Comparison of ENCODE assay signal across 10 mouse cellular contexts in the genomic region with DNA sequence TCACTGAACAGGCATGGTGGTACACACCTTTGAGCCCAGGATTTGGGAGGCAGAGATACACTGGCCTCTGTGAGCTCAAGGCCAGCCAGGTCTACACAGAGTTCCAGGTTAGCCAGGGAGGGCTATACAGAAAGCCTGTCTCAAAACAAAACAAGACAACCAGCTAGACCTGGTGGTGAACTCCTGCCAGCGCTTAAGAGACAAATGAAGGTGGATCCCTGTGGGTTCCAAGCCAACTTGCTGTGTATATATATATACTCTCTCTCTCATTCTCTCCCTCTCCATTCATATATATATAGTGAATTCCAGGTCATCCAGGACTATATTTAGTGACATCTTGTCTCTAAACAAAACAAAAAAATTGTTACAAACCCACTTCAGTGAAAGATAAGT. TPM values are rescaled to one million over a fixed set of nuclear protein-coding genes. Genes with fewer than 3 reads are reported as not detected.
DNase-seq lines count a peak whose midpoint lies in the region; ATAC-seq and TF ChIP-seq lines count a peak whose summit lies in the region.
"Had no signal": no experiment of that assay in that cellular context is flagged by ENCODE, and none has a peak within 500 bp of the region (broad histone marks: within the 10 kb centered on the region; RNA-seq: fewer than 3 reads in every experiment).

No protein-coding gene starts in this region.

- H3K9ac ChIP-seq in heart, embryonic 15.5 days = peak overlapping the region; percentile 77
- peak overlapping the region; percentile 92; the same call in 1 of the 2 replicates for H3K9ac ChIP-seq in ES-E14 (ENCODE audit: insufficient read depth, low read depth, low read length, poor library complexity, severe bottlenecking)
- H3K9ac ChIP-seq in hindbrain, embryonic 12.5 days = peak overlapping the region; percentile 82
- H3K9ac ChIP-seq in midbrain, embryonic 11.5 days (ENCODE audit: low read length) = peak overlapping the region; percentile 80

- H3K9me3 ChIP-seq in heart, embryonic 15.5 days (replicated peaks) = no peaks in the 10 kb centered on the region
- H3K9me3 ChIP-seq in ES-E14 (ENCODE audit: control insufficient read depth, insufficient read depth, low read depth, low read length) = no peaks in the 10 kb centered on the region
- no peaks in the 10 kb centered on the region for H3K9me3 ChIP-seq in hindbrain, embryonic 12.5 days (replicated peaks)
- H3K9me3 ChIP-seq in midbrain, embryonic 11.5 days (ENCODE audit: control insufficient read depth, low read length) = no peaks in the 10 kb centered on the region

- DNase-seq in heart, adult 9 months (ENCODE audit: low spot score in 2 of 2) = no peak
- DNase-seq in ES-E14 (ENCODE audit: low read depth, low spot score) = no peak
- peak; percentile 81 for DNase-seq in midbrain, embryonic 11.5 days (ENCODE audit: low spot score, missing footprints)
- no peak for DNase-seq in gastrocnemius, postnatal 4 days (ENCODE audit: low spot score in 2 of 2)
- no peak for DNase-seq in frontal cortex, postnatal 25 days (ENCODE audit: low spot score in 2 of 2)
- no peak for DNase-seq in lung, adult 18-20 months
- DNase-seq: gastrocnemius, postnatal 25 days had no signal

- H3K4me3 ChIP-seq in heart, embryonic 15.5 days = peak overlapping the region; percentile 91
- H3K4me3 ChIP-seq in ES-E14 (ENCODE audit: insufficient read depth in 1 of 2, low read depth in 1 of 2, low read length in 2 of 2, poor library complexity in 1 of 2, severe bottlenecking in 1 of 2) = peak overlapping the region; percentile 91 to 97
- H3K4me3 ChIP-seq in hindbrain, embryonic 12.5 days = peak overlapping the region; percentile 82
- peak overlapping the region; percentile 84 for H3K4me3 ChIP-seq in midbrain, embryonic 11.5 days (ENCODE audit: low read depth, low read length)

- H3K4me2 ChIP-seq in heart, embryonic 15.5 days = peak overlapping the region; percentile 74
- peak overlapping the region; percentile 80 for H3K4me2 ChIP-seq in hindbrain, embryonic 12.5 days (replicated peaks)
- H3K4me2 ChIP-seq in midbrain, embryonic 11.5 days = peak overlapping the region; percentile 67

- peaks cover 24% of the 10 kb centered on the region for H3K4me1 ChIP-seq in heart, embryonic 15.5 days (replicated peaks)
- peaks cover 0 to 10% of the 10 kb centered on the region in 2 experiments; a peak in 2 of 4 replicates for H3K4me1 ChIP-seq in ES-E14 (ENCODE audit: control insufficient read depth in 2 of 2, insufficient read depth in 2 of 2, low read length in 2 of 2, poor library complexity in 1 of 2)
- peaks cover 25% of the 10 kb centered on the region for H3K4me1 ChIP-seq in hindbrain, embryonic 12.5 days
- H3K4me1 ChIP-seq in midbrain, embryonic 11.5 days (ENCODE audit: control insufficient read depth, insufficient read depth, low read length) = peaks cover 7% of the 10 kb centered on the region; the same call in 1 of the 2 replicates

- H3K36me3 ChIP-seq in heart, embryonic 15.5 days = peaks cover 33% of the 10 kb centered on the region; the same call in 1 of the 2 replicates
- peaks cover 11% of the 10 kb centered on the region; the same call in 1 of the 2 replicates for H3K36me3 ChIP-seq in ES-E14 (ENCODE audit: control insufficient read depth, insufficient read depth, low read length, poor library complexity, severe bottlenecking)
- H3K36me3 ChIP-seq in hindbrain, embryonic 12.5 days = peaks cover 27% of the 10 kb centered on the region
- H3K36me3 ChIP-seq in midbrain, embryonic 11.5 days (ENCODE audit: control insufficient read depth, insufficient read depth, low read length) = no peaks in the 10 kb centered on the region

- 56% methylated on average over 1 of the region's 1 CpGs for WGBS in heart, embryonic 15.5 days
- 45% methylated on average over 1 of the region's 1 CpGs for WGBS in hindbrain, embryonic 12.5 days
- 58% methylated on average over 1 of the region's 1 CpGs for WGBS in midbrain, embryonic 11.5 days

- ATAC-seq in heart, embryonic 15.5 days (replicated peaks; ENCODE audit: insufficient number of reproducible peaks, insufficient read depth, low FRiP score, low read depth) = no peak
- ATAC-seq in hindbrain, embryonic 12.5 days (ENCODE audit: low FRiP score) = no peak
- ATAC-seq in midbrain, embryonic 11.5 days (ENCODE audit: low FRiP score) = no peak

- no peaks in the 10 kb centered on the region for H3K27me3 ChIP-seq in heart, embryonic 15.5 days
- no peaks in the 10 kb centered on the region for H3K27me3 ChIP-seq in hindbrain, embryonic 12.5 days
- H3K27me3 ChIP-seq in midbrain, embryonic 11.5 days (ENCODE audit: control insufficient read depth, insufficient read depth, low read length) = no peaks in the 10 kb centered on the region
- H3K27me3 ChIP-seq: Patski had no signal

- no peak overlapping the region for H3K27ac ChIP-seq in heart, embryonic 15.5 days
- H3K27ac ChIP-seq in ES-E14 (ENCODE audit: insufficient read depth, low read depth, low read length, poor library complexity, severe bottlenecking) = no peak overlapping the region
- H3K27ac ChIP-seq in hindbrain, embryonic 12.5 days = no peak overlapping the region
- H3K27ac ChIP-seq in midbrain, embryonic 11.5 days (ENCODE audit: low read depth, low read length) = no peak overlapping the region

- in situ Hi-C loops in ES-E14 (cut with MboI; ENCODE audit: low sequenced_read_pairs in 2 of 2, unreplicated experiment in 2 of 2) = no loop called here

TF ChIP-seq in ES-E14, 5 proteins besides CTCF, POLR2A, EP300 and RAD21:
- TF ChIP-seq CHD2 (IDR thresholded peaks at IDR 0.05; ENCODE audit: low read depth, low read length) (no peak), HCFC1 (IDR thresholded peaks at IDR 0.05; ENCODE audit: borderline replicate concordance, insufficient read depth, low read length) (no peak), MAFK (IDR thresholded peaks at IDR 0.05; ENCODE audit: insufficient read depth, low read depth, low read length) (no peak), ZNF384 (IDR thresholded peaks at IDR 0.05; ENCODE audit: low read depth, low read length) (no peak), ZC3H11A (IDR thresholded peaks at IDR 0.05; ENCODE audit: borderline replicate concordance, low read depth, low read length) (no peak)

RNA-seq across cellular contexts. Expression of a gene that starts 0.8 kb away (rescaled TPM):
- 12.0 and 15.0 TPM in 2 replicates for polyA plus RNA-seq in heart, embryonic 15.5 days (2015; fragmentation: Nextera tagmentation; extraction: Ambion mirVana)
- 46.4 and 54.7 TPM in 2 replicates for total RNA-seq in ES-E14 (2012; rRNA removed)
- 15.3 and 17.0 TPM in 2 replicates for polyA plus RNA-seq in hindbrain, embryonic 12.5 days (2016; fragmentation: Nextera tagmentation; extraction: Ambion mirVana)
- 10.2 and 12.6 TPM in 2 replicates for polyA plus RNA-seq in midbrain, embryonic 11.5 days (2014; fragmentation: Nextera tagmentation; extraction: Ambion mirVana)
- 10 to 100 TPM; 12.8 to 14.0 TPM for total RNA-seq in gastrocnemius, postnatal 4 days (2021)

RNA-seq across cellular contexts. Expression of a gene that starts 1.0 kb away (rescaled TPM):
- 4.9 TPM in 2 replicates for polyA plus RNA-seq in heart, embryonic 15.5 days (2015; fragmentation: Nextera tagmentation; extraction: Ambion mirVana)
- 6.4 and 7.0 TPM in 2 replicates for total RNA-seq in ES-E14 (2012; rRNA removed)
- polyA plus RNA-seq in hindbrain, embryonic 12.5 days (2016; fragmentation: Nextera tagmentation; extraction: Ambion mirVana) = 11.9 and 12.2 TPM in 2 replicates
- 11.4 and 12.6 TPM in 2 replicates for polyA plus RNA-seq in midbrain, embryonic 11.5 days (2014; fragmentation: Nextera tagmentation; extraction: Ambion mirVana)
- 1 to 10 TPM; 1.5 to 1.6 TPM for total RNA-seq in gastrocnemius, postnatal 4 days (2021)

RNA-seq across cellular contexts. Expression of a gene that starts 18.3 kb away (rescaled TPM):
- polyA plus RNA-seq in heart, embryonic 15.5 days (2015; fragmentation: Nextera tagmentation; extraction: Ambion mirVana) = 42.5 and 43.4 TPM in 2 replicates
- total RNA-seq in ES-E14 (2012; rRNA removed) = 5.5 and 7.0 TPM in 2 replicates
- polyA plus RNA-seq in hindbrain, embryonic 12.5 days (2016; fragmentation: Nextera tagmentation; extraction: Ambion mirVana) = 15.0 and 15.7 TPM in 2 replicates
- polyA plus RNA-seq in midbrain, embryonic 11.5 days (2014; fragmentation: Nextera tagmentation; extraction: Ambion mirVana) = 10.4 and 11.7 TPM in 2 replicates
- 10 to 100 TPM; 23.4 to 24.6 TPM for total RNA-seq in gastrocnemius, postnatal 4 days (2021)

RNA-seq across cellular contexts. Expression of a gene that starts 18.6 kb away (rescaled TPM):
- polyA plus RNA-seq in heart, embryonic 15.5 days (2015; fragmentation: Nextera tagmentation; extraction: Ambion mirVana) = 8.1 and 10.3 TPM in 2 replicates
- total RNA-seq in ES-E14 (2012; rRNA removed) = 21.5 and 22.6 TPM in 2 replicates
- polyA plus RNA-seq in hindbrain, embryonic 12.5 days (2016; fragmentation: Nextera tagmentation; extraction: Ambion mirVana) = 21.4 and 22.3 TPM in 2 replicates
- polyA plus RNA-seq in midbrain, embryonic 11.5 days (2014; fragmentation: Nextera tagmentation; extraction: Ambion mirVana) = 22.0 and 23.2 TPM in 2 replicates
- 1 to 10 TPM; 4.7 to 5.9 TPM for total RNA-seq in gastrocnemius, postnatal 4 days (2021)

RNA-seq across cellular contexts. Expression of a gene that starts 24.1 kb away (rescaled TPM):
- polyA plus RNA-seq in heart, embryonic 15.5 days (2015; fragmentation: Nextera tagmentation; extraction: Ambion mirVana) = 4.9 and 5.2 TPM in 2 replicates
- 1.5 and 1.7 TPM in 2 replicates for total RNA-seq in ES-E14 (2012; rRNA removed)
- polyA plus RNA-seq in hindbrain, embryonic 12.5 days (2016; fragmentation: Nextera tagmentation; extraction: Ambion mirVana) = 4.9 and 31.3 TPM in 2 replicates
- polyA plus RNA-seq in midbrain, embryonic 11.5 days (2014; fragmentation: Nextera tagmentation; extraction: Ambion mirVana) = not detected in 2 replicates
- over 10,000 TPM; 10,138 to 10,688 TPM for total RNA-seq in gastrocnemius, postnatal 4 days (2021)
